Mouse (Mus musculus): ENCODE results near the gene Fgl2.

DNA sequence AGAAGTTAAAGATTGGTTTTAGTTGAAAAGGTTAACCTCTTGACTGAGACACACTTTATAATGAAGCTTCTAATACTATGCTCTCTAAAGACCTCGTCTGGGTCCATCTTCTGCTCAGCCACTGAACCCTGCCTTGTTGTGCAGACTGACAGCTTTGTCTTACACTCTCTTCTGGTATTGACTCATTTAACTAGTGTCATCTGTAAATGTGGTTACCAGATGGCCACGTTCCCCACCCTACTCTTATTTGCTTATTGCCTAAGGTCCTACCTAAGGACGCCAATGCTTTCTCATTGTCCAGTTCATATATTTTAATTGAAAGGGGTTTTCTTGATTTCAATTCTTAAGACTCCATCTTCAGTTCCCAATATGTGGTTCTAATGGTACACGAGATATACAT is 16.4 kb downstream of the Fgl2 start:
- TF ChIP-seq CHD2 (IDR thresholded peaks at IDR 0.05; ENCODE audit: low read depth, low read length): no peak
- no peak for TF ChIP-seq HCFC1 (IDR thresholded peaks at IDR 0.05; ENCODE audit: borderline replicate concordance, insufficient read depth, low read length)

Measured in ES-E14 (cell line).